Mouse (Mus musculus): ENCODE data around the gene Lpcat4. TPM values are rescaled to one million over a fixed set of nuclear protein-coding genes. Genes with fewer than 3 reads are reported as not detected.
"Not testable (repeated sequence)": the region's sequence is repeated elsewhere in the genome, so short reads cannot be mapped to it uniquely, and the experiment has no call there.

Gene Lpcat4
- polyA plus RNA-seq, 1 experiment from 2014 or later = 24.5 TPM

GRCm38 (mm10) chr2:112285031-112285390, 45.7 kb downstream of the Lpcat4 start:
- Histone ChIP-seq H3K9ac (ENCODE audit: low read depth, low read length) (no peak overlapping the region; the same call in 1 of the 2 replicates), H3K4me1 (ENCODE audit: control insufficient read depth, insufficient read depth, low read length) (peaks cover 10% of the 10 kb centered on the region), H3K27me3 (ENCODE audit: control insufficient read depth, insufficient read depth, low read depth, low read length) (no peaks in the 10 kb centered on the region), H3K36me3 (ENCODE audit: control insufficient read depth, insufficient read depth, low read length) (no peaks in the 10 kb centered on the region), H3K4me3 (ENCODE audit: low read depth, low read length) (peak overlapping the region; percentile 39), H3K9me3 (replicated peaks; ENCODE audit: control insufficient read depth, low read length, poor library complexity, severe bottlenecking) (no peaks in the 10 kb centered on the region), H3K4me2 (ENCODE audit: low read length) (peak overlapping the region; percentile 85), H3K27ac (ENCODE audit: low read length) (no peak overlapping the region)
- 65% methylated on average over 6 of the region's 6 CpGs for WGBS
- no peak for ATAC-seq

GRCm38 (mm10) chr2:112286062-112286461, 46.8 kb downstream of the Lpcat4 start:
- not testable (repeated sequence) for H3K27ac ChIP-seq (ENCODE audit: low read length); H3K4me2 ChIP-seq (ENCODE audit: low read length); H3K9me3 ChIP-seq (replicated peaks; ENCODE audit: control insufficient read depth, low read length, poor library complexity, severe bottlenecking); H3K36me3 ChIP-seq (ENCODE audit: control insufficient read depth, insufficient read depth, low read length); H3K9ac ChIP-seq (ENCODE audit: low read depth, low read length); ATAC-seq; H3K4me3 ChIP-seq (ENCODE audit: low read depth, low read length); H3K27me3 ChIP-seq (ENCODE audit: control insufficient read depth, insufficient read depth, low read depth, low read length)
- peaks cover 10% of the 10 kb centered on the region for H3K4me1 ChIP-seq (ENCODE audit: control insufficient read depth, insufficient read depth, low read length)
- 91% methylated on average over 1 of the region's 1 CpGs for WGBS

- H3K36me3 ChIP-seq (ENCODE audit: control insufficient read depth, insufficient read depth, low read length) = no peaks in the 10 kb centered on the region
- no peak overlapping the region for H3K4me3 ChIP-seq (ENCODE audit: low read depth, low read length)
- H3K27me3 ChIP-seq (ENCODE audit: control insufficient read depth, insufficient read depth, low read depth, low read length) = no peaks in the 10 kb centered on the region
- WGBS = 60% methylated on average over 4 of the region's 4 CpGs
- ATAC-seq = no peak
- no peak overlapping the region for H3K9ac ChIP-seq (ENCODE audit: low read depth, low read length)
- H3K27ac ChIP-seq (ENCODE audit: low read length) = no peak overlapping the region
- no peak overlapping the region for H3K4me2 ChIP-seq (ENCODE audit: low read length)
- peaks cover 10% of the 10 kb centered on the region for H3K4me1 ChIP-seq (ENCODE audit: control insufficient read depth, insufficient read depth, low read length)
- H3K9me3 ChIP-seq (replicated peaks; ENCODE audit: control insufficient read depth, low read length, poor library complexity, severe bottlenecking) = no peaks in the 10 kb centered on the region
These were observed 47.8 kb downstream of the Lpcat4 start for GRCm38 (mm10) chr2:112287059-112287458.

GRCm38 (mm10) chr2:112289507-112289906, 50.2 kb downstream of the Lpcat4 start:
- no peaks in the 10 kb centered on the region for H3K36me3 ChIP-seq (ENCODE audit: control insufficient read depth, insufficient read depth, low read length)
- H3K4me1 ChIP-seq (ENCODE audit: control insufficient read depth, insufficient read depth, low read length) = peaks cover 4% of the 10 kb centered on the region
- H3K27ac ChIP-seq (ENCODE audit: low read length) = no peak overlapping the region
- no peaks in the 10 kb centered on the region for H3K9me3 ChIP-seq (replicated peaks; ENCODE audit: control insufficient read depth, low read length, poor library complexity, severe bottlenecking)
- no peak overlapping the region for H3K9ac ChIP-seq (ENCODE audit: low read depth, low read length)
- no peak overlapping the region for H3K4me3 ChIP-seq (ENCODE audit: low read depth, low read length)
- ATAC-seq = no peak
- no peaks in the 10 kb centered on the region for H3K27me3 ChIP-seq (ENCODE audit: control insufficient read depth, insufficient read depth, low read depth, low read length)
- no peak overlapping the region for H3K4me2 ChIP-seq (ENCODE audit: low read length)
- WGBS = 96% methylated on average over 3 of the region's 3 CpGs

DNA sequence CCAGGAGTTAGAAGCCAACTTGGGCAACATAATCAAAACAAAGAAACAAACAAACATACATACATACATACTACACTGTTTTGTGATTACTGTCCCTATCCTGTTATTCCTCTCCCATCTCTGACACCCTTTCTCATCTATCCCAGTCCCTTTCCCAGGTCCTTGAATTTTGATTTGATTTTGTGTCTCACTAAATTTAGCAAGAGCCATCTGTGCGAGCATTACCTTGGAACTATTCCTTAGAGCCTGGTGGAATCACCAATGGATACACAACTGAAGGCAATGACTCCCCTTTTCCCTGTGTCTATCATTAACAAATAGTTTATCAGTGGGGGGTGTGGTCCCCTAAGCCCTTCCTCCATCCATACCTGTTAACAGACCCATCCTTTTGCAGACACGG, 53.6 kb downstream of the Lpcat4 start:
- Histone ChIP-seq H3K27me3 (ENCODE audit: control insufficient read depth, insufficient read depth, low read depth, low read length) (no peaks in the 10 kb centered on the region), H3K4me2 (ENCODE audit: low read length) (no peak overlapping the region), H3K4me1 (ENCODE audit: control insufficient read depth, insufficient read depth, low read length) (no peaks in the 10 kb centered on the region), H3K9ac (ENCODE audit: low read depth, low read length) (no peak overlapping the region), H3K4me3 (ENCODE audit: low read depth, low read length) (no peak overlapping the region), H3K27ac (ENCODE audit: low read length) (no peak overlapping the region), H3K36me3 (ENCODE audit: control insufficient read depth, insufficient read depth, low read length) (no peaks in the 10 kb centered on the region), H3K9me3 (replicated peaks; ENCODE audit: control insufficient read depth, low read length, poor library complexity, severe bottlenecking) (no peaks in the 10 kb centered on the region)
- WGBS = 97% methylated on average over 2 of the region's 2 CpGs
- ATAC-seq = no peak

- Histone ChIP-seq H3K27me3 (ENCODE audit: control insufficient read depth, insufficient read depth, low read depth, low read length) (no peaks in the 10 kb centered on the region), H3K36me3 (ENCODE audit: control insufficient read depth, insufficient read depth, low read length) (no peaks in the 10 kb centered on the region), H3K4me2 (ENCODE audit: low read length) (no peak overlapping the region), H3K4me3 (ENCODE audit: low read depth, low read length) (no peak overlapping the region), H3K9ac (ENCODE audit: low read depth, low read length) (no peak overlapping the region), H3K27ac (ENCODE audit: low read length) (no peak overlapping the region), H3K4me1 (ENCODE audit: control insufficient read depth, insufficient read depth, low read length) (no peaks in the 10 kb centered on the region), H3K9me3 (replicated peaks; ENCODE audit: control insufficient read depth, low read length, poor library complexity, severe bottlenecking) (no peaks in the 10 kb centered on the region)
- ATAC-seq = no peak
- WGBS = 75% methylated on average over 3 of the region's 3 CpGs
These were observed 56.9 kb downstream of the Lpcat4 start for GRCm38 (mm10) chr2:112296211-112296610.

Other genes with a start within 250 kb of the Lpcat4 start
- gene Olfr1309, start 249.2 kb upstream of the Lpcat4 start, polyA plus RNA-seq (2015; fragmentation: Nextera tagmentation; extraction: Ambion mirVana) = not detected in 2 replicates
- not detected in 2 replicates for gene Olfr1310, start 226.8 kb upstream of the Lpcat4 start, polyA plus RNA-seq (2015; fragmentation: Nextera tagmentation; extraction: Ambion mirVana)
- not detected in 2 replicates for gene Olfr1311, start 215.1 kb upstream of the Lpcat4 start, polyA plus RNA-seq (2015; fragmentation: Nextera tagmentation; extraction: Ambion mirVana)
- not detected in 2 replicates for gene Olfr1312, start 189.2 kb upstream of the Lpcat4 start, polyA plus RNA-seq (2015; fragmentation: Nextera tagmentation; extraction: Ambion mirVana)
- gene Olfr1313, start 161.6 kb upstream of the Lpcat4 start, polyA plus RNA-seq (2015; fragmentation: Nextera tagmentation; extraction: Ambion mirVana) = not detected in 2 replicates
- not detected in 2 replicates for gene Olfr1314, start 142.7 kb upstream of the Lpcat4 start, polyA plus RNA-seq (2015; fragmentation: Nextera tagmentation; extraction: Ambion mirVana)
- not detected in 2 replicates for gene Olfr1315-ps1, start 124.0 kb upstream of the Lpcat4 start, polyA plus RNA-seq (2015; fragmentation: Nextera tagmentation; extraction: Ambion mirVana)
- not detected in 2 replicates for gene Olfr1316, start 104.5 kb upstream of the Lpcat4 start, polyA plus RNA-seq (2015; fragmentation: Nextera tagmentation; extraction: Ambion mirVana)
- not detected in 2 replicates for gene Olfr1317, start 99.1 kb upstream of the Lpcat4 start, polyA plus RNA-seq (2015; fragmentation: Nextera tagmentation; extraction: Ambion mirVana)
- gene Olfr1318, start 85.3 kb upstream of the Lpcat4 start, polyA plus RNA-seq (2015; fragmentation: Nextera tagmentation; extraction: Ambion mirVana) = 0.08 TPM in 1 of 2 replicates, not detected in the other
- gene Nutm1, start 19.8 kb downstream of the Lpcat4 start, polyA plus RNA-seq (2015; fragmentation: Nextera tagmentation; extraction: Ambion mirVana) = not detected in 2 replicates
- gene Nop10, start 22.5 kb downstream of the Lpcat4 start, polyA plus RNA-seq (2015; fragmentation: Nextera tagmentation; extraction: Ambion mirVana) = 153 and 155 TPM in 2 replicates
- gene Slc12a6, start 26.4 kb downstream of the Lpcat4 start, polyA plus RNA-seq (2015; fragmentation: Nextera tagmentation; extraction: Ambion mirVana) = 19.2 and 20.8 TPM in 2 replicates
- 0.08 TPM in 1 of 2 replicates, not detected in the other for gene Gm21985, start 26.8 kb downstream of the Lpcat4 start, polyA plus RNA-seq (2015; fragmentation: Nextera tagmentation; extraction: Ambion mirVana)
- 179 and 195 TPM in 2 replicates for gene Emc4, start 128.6 kb downstream of the Lpcat4 start, polyA plus RNA-seq (2015; fragmentation: Nextera tagmentation; extraction: Ambion mirVana)
- 30.7 and 32.0 TPM in 2 replicates for gene Katnbl1, start 139.7 kb downstream of the Lpcat4 start, polyA plus RNA-seq (2015; fragmentation: Nextera tagmentation; extraction: Ambion mirVana)
- 22.2 and 23.3 TPM in 2 replicates for gene Emc7, start 215.5 kb downstream of the Lpcat4 start, polyA plus RNA-seq (2015; fragmentation: Nextera tagmentation; extraction: Ambion mirVana)
- 1.4 and 1.5 TPM in 2 replicates for gene Chrm5, start 241.3 kb downstream of the Lpcat4 start, polyA plus RNA-seq (2015; fragmentation: Nextera tagmentation; extraction: Ambion mirVana)

All from midbrain, embryonic 16.5 days (tissue).